9 mouse cellular contexts compared by ENCODE assay signal in the genomic region with DNA sequence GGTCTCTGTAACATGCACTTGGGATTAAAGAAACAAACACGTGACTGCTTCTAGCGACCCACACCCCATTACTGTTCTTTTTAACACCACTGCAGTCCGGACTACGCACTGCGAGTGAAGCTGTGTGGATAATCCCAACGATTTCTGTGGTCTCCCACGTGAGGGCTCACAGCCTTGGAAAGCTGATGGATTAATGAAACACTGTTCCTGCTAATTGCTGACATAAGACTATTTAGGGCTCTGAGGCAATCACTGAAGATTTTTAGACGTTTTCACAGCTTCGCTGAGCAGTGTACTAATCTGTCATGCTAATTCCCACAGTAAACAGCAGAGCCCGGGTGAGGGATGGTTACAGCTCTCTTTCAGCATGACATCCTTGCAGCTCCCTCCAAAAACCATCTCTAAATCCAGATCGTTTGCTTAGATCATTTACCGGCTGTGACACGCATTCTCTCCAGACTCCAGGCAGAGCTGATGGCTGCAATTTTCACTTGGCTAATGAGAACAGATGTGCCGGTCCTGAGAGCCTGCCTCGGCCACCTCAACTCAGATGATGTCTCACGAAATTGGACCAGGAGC.
DNase-seq lines count a peak whose midpoint lies in the region; ATAC-seq and TF ChIP-seq lines count a peak whose summit lies in the region.
"Had no signal": no experiment of that assay in that cellular context is flagged by ENCODE, and none has a peak within 500 bp of the region (broad histone marks: within the 10 kb centered on the region; RNA-seq: fewer than 3 reads in every experiment).

No protein-coding gene starts in this region.

- no peaks in the 10 kb centered on the region for H3K36me3 ChIP-seq in forebrain, embryonic 11.5 days (ENCODE audit: control insufficient read depth, insufficient read depth, low read length)

- H3K4me1 ChIP-seq in forebrain, embryonic 11.5 days (replicated peaks; ENCODE audit: control insufficient read depth, insufficient read depth, low read length): peaks cover 1% of the 10 kb centered on the region; the same call in 1 of the 2 replicates

- H3K27ac ChIP-seq in forebrain, embryonic 11.5 days (ENCODE audit: low read depth, low read length): no peak overlapping the region
- peak overlapping the region; percentile 36; the same call in 1 of the 2 replicates for H3K27ac ChIP-seq in layer of hippocampus, adult 2 months
- H3K27ac ChIP-seq: liver, embryonic 14.5 days had no signal

- peak; percentile 18 to 34 for DNase-seq in left cerebral cortex, postnatal 14 days (ENCODE audit: low spot score in 2 of 2)
- DNase-seq in left cerebral cortex, postnatal 4 days: no peak
- DNase-seq in forebrain, embryonic 11.5 days (ENCODE audit: low spot score): peak; percentile 58
- DNase-seq in layer of hippocampus, adult 2 months (ENCODE audit: low spot score in 2 of 2): peak in 1 of 2 experiments; percentile 19
- peak; percentile 46 for DNase-seq in retina, postnatal 7 days (ENCODE audit: low read depth, low spot score)
- no peak for DNase-seq in testis, postnatal 14 days (ENCODE audit: low spot score)

- no peaks in the 10 kb centered on the region for H3K9me3 ChIP-seq in forebrain, embryonic 11.5 days (ENCODE audit: control insufficient read depth, low read length)

- no peak overlapping the region for H3K9ac ChIP-seq in forebrain, embryonic 11.5 days (ENCODE audit: low read length)
- H3K9ac ChIP-seq: liver, embryonic 14.5 days had no signal

- no peak overlapping the region for H3K4me3 ChIP-seq in forebrain, embryonic 11.5 days (ENCODE audit: low read depth, low read length)
- H3K4me3 ChIP-seq in layer of hippocampus, adult 2 months: peak overlapping the region; percentile 43

- H3K27me3 ChIP-seq in forebrain, embryonic 11.5 days (ENCODE audit: control insufficient read depth, insufficient read depth, low read length): no peaks in the 10 kb centered on the region
- H3K27me3 ChIP-seq: Patski had no signal

- ATAC-seq in forebrain, embryonic 11.5 days (replicated peaks; ENCODE audit: low FRiP score): peak; percentile 89
- ATAC-seq in erythroid progenitor cell, adult 5-6 weeks (replicated peaks; ENCODE audit: low FRiP score, poor library complexity, severe bottlenecking): no peak
- ATAC-seq: Patski had no signal

- H3K4me2 ChIP-seq in forebrain, embryonic 11.5 days (ENCODE audit: low read depth, low read length, severe bottlenecking): no peak overlapping the region; the same call in 1 of the 2 replicates

- 22% methylated on average over 16 of the region's 16 CpGs for WGBS in forebrain, embryonic 11.5 days

- intact Hi-C loops in left cerebral cortex, postnatal 14 days (cut with DNase I): no loop called here
- intact Hi-C loops in left cerebral cortex, postnatal 4 days (cut with DNase I): no loop called here

- TF ChIP-seq CTCF in layer of hippocampus, adult 2 months (conservative IDR thresholded peaks at IDR 0.05): no peak

Comparison
In these comparisons a context has a peak if more than half of its experiments do, and no peak if none do; other contexts are left out.
1. DNase-seq: peak in left cerebral cortex, postnatal 14 days (2 of 2), forebrain, embryonic 11.5 days (single experiment) and retina, postnatal 7 days (single experiment); none in left cerebral cortex, postnatal 4 days (single experiment) and testis, postnatal 14 days (single experiment).